Mouse (Mus musculus): Measurements from ENCODE around the gene Best2. TPM values are rescaled to one million over a fixed set of nuclear protein-coding genes. Genes with fewer than 3 reads are reported as not detected.

The Best2 gene
- not detected for polyA plus RNA-seq (2017; shearing (Covaris generic))

GRCm38 (mm10) chr8:85014431-85014830 is at the start of gene Best2:
Best2 (minus strand) TSS chr8:85014531.

DNA sequence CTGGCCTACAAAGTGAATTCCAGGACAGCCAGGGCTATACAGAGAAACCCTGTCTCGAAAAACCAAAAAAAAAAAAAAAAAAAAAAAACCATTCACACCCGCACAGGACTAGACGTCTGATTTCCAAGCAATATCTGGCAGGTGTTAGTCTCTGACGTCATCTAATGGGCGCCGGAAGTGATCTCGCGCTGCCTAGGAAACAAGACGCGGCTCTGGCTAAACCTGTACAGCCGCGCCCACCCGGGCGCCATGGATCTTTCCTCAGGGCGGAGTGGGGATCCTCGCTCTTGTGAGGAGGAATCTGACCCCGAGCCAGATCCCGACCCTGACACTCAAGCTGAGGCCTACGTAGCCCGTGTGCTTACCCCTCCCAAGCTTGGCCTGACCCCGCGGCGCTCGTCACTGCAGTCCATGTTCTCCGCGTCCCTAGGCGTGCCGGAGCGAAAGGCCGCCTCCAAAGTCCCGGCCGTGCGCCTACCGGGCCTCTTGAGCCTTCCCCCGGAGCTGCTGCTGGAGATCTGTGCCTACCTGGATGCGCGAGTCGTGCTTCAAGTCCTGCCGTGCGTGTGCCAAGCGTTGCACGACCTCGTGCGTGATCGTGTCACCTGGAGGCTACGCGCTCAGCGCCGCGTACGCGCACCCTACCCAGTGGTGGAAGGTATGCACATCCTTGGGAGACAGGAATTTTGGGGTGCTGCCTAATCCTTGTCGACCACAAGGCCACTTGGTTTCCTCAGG is 45.7 kb upstream of the Best2 start, which contains the start of gene Fbxw9:
Gene Fbxw9, plus strand, starts transcription at position 177 of the 738 bp plus-strand sequence.

GRCm38 (mm10) chr8:85036718-85037365 is 22.5 kb upstream of the Best2 start, which contains the start of gene Tnpo2:
Tnpo2 (plus strand) TSS chr8:85036915.

GRCm38 (mm10) chr8:85026670-85027515 is 12.6 kb upstream of the Best2 start, which contains the start of gene Trir:
Trir (plus strand) TSS chr8:85026823.

GRCm38 (mm10) chr8:85025098-85025932 is 11.0 kb upstream of the Best2 start, which contains the start of gene Asna1:
Asna1 (minus strand) TSS chr8:85025281.

GRCm38 (mm10) chr8:84990349-84990748 is 24.0 kb downstream of the Best2 start, which contains the start of gene Hook2:
Hook2 (plus strand) TSS chr8:84990603.

GRCm38 (mm10) chr8:84978248-84978940 is 35.9 kb downstream of the Best2 start, which contains the start of gene Junb:
Junb (minus strand) TSS chr8:84978718.

DNA sequence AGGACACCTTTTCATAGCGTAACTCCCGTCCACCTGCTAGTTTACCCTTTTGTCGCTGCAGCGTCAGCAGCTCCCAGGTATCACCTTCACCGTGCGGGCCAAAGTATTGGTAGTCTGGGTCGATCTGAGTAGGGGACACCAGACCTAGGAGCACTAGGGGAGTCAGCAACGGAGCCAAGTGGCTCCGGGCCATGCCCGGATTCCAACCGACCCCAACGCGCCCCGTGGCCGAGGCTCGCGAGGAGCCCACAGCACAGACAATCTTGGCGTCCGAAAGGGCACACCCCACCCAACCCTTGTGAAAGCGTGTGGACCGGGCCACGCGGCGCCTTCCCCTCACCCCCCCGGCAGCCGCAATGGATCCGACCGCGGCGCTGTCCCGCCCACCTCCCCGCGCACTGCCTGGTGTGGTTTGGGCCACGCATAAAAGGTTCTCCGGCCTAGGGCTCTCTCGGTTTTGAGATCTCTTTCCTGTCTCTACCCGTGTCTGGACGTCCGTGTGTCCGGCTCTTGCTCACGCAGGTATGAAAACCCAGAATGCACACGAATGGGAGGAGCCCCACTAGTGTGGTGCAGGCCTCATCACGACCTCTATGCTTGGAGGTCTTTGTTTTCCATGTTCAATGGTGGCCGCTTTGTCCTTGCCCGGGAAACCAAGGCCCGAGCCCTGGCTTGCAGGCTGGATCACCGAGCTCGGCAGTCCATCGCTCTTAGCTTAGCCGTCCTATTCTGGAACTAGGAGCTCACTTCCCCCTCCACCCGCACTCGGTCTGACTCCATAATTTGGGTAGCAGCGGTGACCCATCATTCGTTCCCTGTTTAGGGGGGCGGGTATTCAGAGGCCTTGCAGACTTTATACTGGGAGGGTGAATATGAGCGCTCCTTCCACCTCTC is 44.8 kb downstream of the Best2 start, which contains the start of the genes Gm49661, Prdx2 and Rnaseh2a:
Gene Gm49661, minus strand, starts transcription at position 193 of the 894 bp plus-strand sequence.
Gene Prdx2, plus strand, starts transcription at position 347 of the 894 bp plus-strand sequence.
Gene Rnaseh2a, minus strand, starts transcription at position 527 of the 894 bp plus-strand sequence.

Other genes with a start within 250 kb of the Best2 start
- 12.9 TPM for gene Nfix, start 214.2 kb downstream of the Best2 start, polyA plus RNA-seq (2017; shearing (Covaris generic))
- gene Dand5, start 191.7 kb downstream of the Best2 start, polyA plus RNA-seq (2017; shearing (Covaris generic)): 1.7 TPM
- 25.6 TPM for gene Gadd45gip1, start 183.0 kb downstream of the Best2 start, polyA plus RNA-seq (2017; shearing (Covaris generic))
- 153 TPM for gene Rad23a, start 173.9 kb downstream of the Best2 start, polyA plus RNA-seq (2017; shearing (Covaris generic))
- 394 TPM for gene Calr, start 167.6 kb downstream of the Best2 start, polyA plus RNA-seq (2017; shearing (Covaris generic))
- 96.7 TPM for gene Farsa, start 157.5 kb downstream of the Best2 start, polyA plus RNA-seq (2017; shearing (Covaris generic))
- 3.5 TPM for gene Syce2, start 142.4 kb downstream of the Best2 start, polyA plus RNA-seq (2017; shearing (Covaris generic))
- gene Gcdh, start 120.6 kb downstream of the Best2 start, polyA plus RNA-seq (2017; shearing (Covaris generic)): 25.9 TPM
- gene Klf1, start 112.6 kb downstream of the Best2 start, polyA plus RNA-seq (2017; shearing (Covaris generic)): 0.30 TPM
- 4.9 TPM for gene Dnase2a, start 106.0 kb downstream of the Best2 start, polyA plus RNA-seq (2017; shearing (Covaris generic))
- 0.39 TPM for gene Mast1, start 77.2 kb downstream of the Best2 start, polyA plus RNA-seq (2017; shearing (Covaris generic))
- gene Rtbdn, start 67.5 kb downstream of the Best2 start, polyA plus RNA-seq (2017; shearing (Covaris generic)): not detected
- gene Gm49661, start 45.1 kb downstream of the Best2 start, polyA plus RNA-seq (2017; shearing (Covaris generic)): not detected
- 93.0 TPM for gene Prdx2, start 44.9 kb downstream of the Best2 start, polyA plus RNA-seq (2017; shearing (Covaris generic))
- 63.4 TPM for gene Rnaseh2a, start 44.8 kb downstream of the Best2 start, polyA plus RNA-seq (2017; shearing (Covaris generic))
- 2,774 TPM for gene Junb, start 35.8 kb downstream of the Best2 start, polyA plus RNA-seq (2017; shearing (Covaris generic))
- 12.8 TPM for gene Hook2, start 23.9 kb downstream of the Best2 start, polyA plus RNA-seq (2017; shearing (Covaris generic))
- gene Asna1, start 10.8 kb upstream of the Best2 start, polyA plus RNA-seq (2017; shearing (Covaris generic)): 22.6 TPM
- 180 TPM for gene Trir, start 12.3 kb upstream of the Best2 start, polyA plus RNA-seq (2017; shearing (Covaris generic))
- 27.8 TPM for gene Tnpo2, start 22.4 kb upstream of the Best2 start, polyA plus RNA-seq (2017; shearing (Covaris generic))
- 4.1 TPM for gene Fbxw9, start 45.5 kb upstream of the Best2 start, polyA plus RNA-seq (2017; shearing (Covaris generic))
- gene Gm5741, start 53.5 kb upstream of the Best2 start, polyA plus RNA-seq (2017; shearing (Covaris generic)): not detected
- gene Dhps, start 57.2 kb upstream of the Best2 start, polyA plus RNA-seq (2017; shearing (Covaris generic)): 99.9 TPM
- gene Wdr83os, start 66.2 kb upstream of the Best2 start, polyA plus RNA-seq (2017; shearing (Covaris generic)): 114 TPM
- gene Wdr83, start 66.8 kb upstream of the Best2 start, polyA plus RNA-seq (2017; shearing (Covaris generic)): 18.4 TPM
- gene Man2b1, start 68.7 kb upstream of the Best2 start, polyA plus RNA-seq (2017; shearing (Covaris generic)): 109 TPM
- not detected for gene Zfp791, start 108.6 kb upstream of the Best2 start, polyA plus RNA-seq (2017; shearing (Covaris generic))
- gene Cks1brt, start 137.4 kb upstream of the Best2 start, polyA plus RNA-seq (2017; shearing (Covaris generic)): not detected
- gene Olfr371, start 211.5 kb upstream of the Best2 start, polyA plus RNA-seq (2017; shearing (Covaris generic)): not detected